Mouse (Mus musculus) heart, embryonic 10.5 days (tissue): Measurements from ENCODE around the gene Fgfr2. TPM values are rescaled to one million over a fixed set of nuclear protein-coding genes. Genes with fewer than 3 reads are reported as not detected.

Source experiments
- DNase-seq: peaks from one replicate; pipeline ENCODE4 v3.0.0-alpha.2; 2017; ENCODE audit warnings: low spot score
- H3K27ac ChIP-seq: fragments of 300-500 bp; sonication (generic); 2 replicates; pipeline ENCODE4 v1.5.1; 2016; ENCODE audit warnings: mild to moderate bottlenecking
- H3K27me3 ChIP-seq: fragments of 300-500 bp; sonication (generic); 2 replicates; pipeline ENCODE4 v1.6.1; 2016; ENCODE audit warnings: mild to moderate bottlenecking; ENCODE audit not compliant: poor library complexity, insufficient read depth, severe bottlenecking
- H3K36me3 ChIP-seq: fragments of 300-500 bp; sonication (generic); 2 replicates; pipeline ENCODE4 v1.6.1; 2016; ENCODE audit warnings: mild to moderate bottlenecking, moderate library complexity
- H3K4me1 ChIP-seq: fragments of 300-500 bp; sonication (generic); 2 replicates; pipeline ENCODE4 v1.6.1; 2016; ENCODE audit warnings: mild to moderate bottlenecking
- H3K4me3 ChIP-seq: fragments of 300-500 bp; sonication (generic); 2 replicates; pipeline ENCODE4 v1.5.1; 2016; ENCODE audit warnings: mild to moderate bottlenecking, moderate library complexity
- H3K9me3 ChIP-seq: fragments of 300-500 bp; sonication (generic); 2 replicates; pipeline ENCODE4 v1.6.1; 2016; ENCODE audit warnings: mild to moderate bottlenecking, moderate library complexity
- WGBS: fragments of 180-500 bp; shearing (Covaris S2); methylation state at CpG from one replicate; pipeline ENCODE4 v1.1.7; 2016; 5-methylcytosine and 5-hydroxymethylcytosine counted together
- polyA plus RNA-seq: library from polyadenylated mRNA; unstranded; fragments of >200 nt; fragmentation: Nextera tagmentation; extraction: Ambion mirVana; gene quantifications from 2 replicates; pipeline ENCODE4 v1.2.1, GENCODE M21; 2016

Gene Fgfr2
- polyA plus RNA-seq, 1 experiment from 2014 or later: 46.6 TPM

DNA sequence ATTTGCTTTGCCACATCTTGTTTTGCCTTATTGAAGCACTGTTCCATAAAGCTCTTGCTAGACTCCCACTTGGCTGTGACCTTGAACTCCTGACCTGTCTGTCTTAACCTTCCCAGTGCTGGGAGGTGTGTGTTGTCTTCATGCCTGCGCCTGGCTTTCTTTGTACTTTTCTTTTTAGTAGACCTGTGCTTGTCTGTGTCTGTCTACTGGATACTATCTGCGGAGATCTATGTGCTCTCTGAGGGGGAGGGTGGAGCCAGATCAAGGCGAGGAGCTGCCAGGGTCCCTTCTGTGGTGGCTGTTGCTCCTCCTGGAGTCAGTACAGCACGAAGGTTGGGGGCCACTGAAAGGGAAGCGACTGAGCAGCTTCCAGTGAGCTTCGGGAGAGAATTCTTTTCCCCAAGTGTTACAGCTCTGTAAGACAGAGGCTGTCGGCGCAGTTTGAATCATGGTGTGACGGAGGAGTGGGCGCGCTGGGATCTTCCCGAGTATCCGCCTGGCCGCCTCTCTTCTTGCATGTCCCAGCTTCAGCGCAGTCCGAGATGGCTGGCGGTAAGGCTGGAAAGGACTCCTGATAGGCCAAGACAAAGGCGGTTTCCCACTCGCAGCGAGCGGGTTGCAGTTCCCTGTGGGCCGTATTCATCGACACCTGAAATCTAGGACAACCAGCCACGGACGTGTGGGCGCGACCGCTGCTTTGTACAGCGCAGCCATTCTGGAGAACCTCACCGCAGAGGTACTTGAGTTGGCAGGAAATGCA is 2356.6 kb downstream of the Fgfr2 start:
- WGBS: 55% methylated on average over 30 of the region's 30 CpGs
- H3K36me3 ChIP-seq: peaks cover 25% of the 10 kb centered on the region
- H3K4me3 ChIP-seq: peak overlapping the region; percentile 13; the same call in 1 of the 2 replicates
- H3K27ac ChIP-seq: peak overlapping the region; percentile 49
- H3K9me3 ChIP-seq: no peaks in the 10 kb centered on the region
- H3K27me3 ChIP-seq: no peaks in the 10 kb centered on the region
- H3K4me1 ChIP-seq: peaks cover 19% of the 10 kb centered on the region
- DNase-seq: no peak

DNA sequence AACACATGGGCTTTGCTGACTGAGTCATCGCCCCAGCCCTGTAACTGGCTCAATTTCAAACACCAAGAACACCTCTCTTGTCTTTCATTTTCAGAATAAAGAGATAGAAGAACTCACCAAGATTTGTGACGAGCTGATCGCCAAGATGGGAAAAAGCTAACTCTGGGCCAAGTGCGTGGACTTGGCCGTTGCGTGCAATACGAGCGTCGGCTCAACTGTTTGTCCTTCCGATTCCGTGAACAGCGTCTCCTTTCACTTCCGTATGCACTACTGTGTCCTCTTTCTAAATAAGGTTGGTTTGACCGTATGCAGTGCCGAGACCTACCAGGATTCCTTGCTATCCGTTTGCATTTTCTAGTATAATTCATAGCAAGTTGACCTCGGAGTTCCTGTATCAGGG is 2359.0 kb downstream of the Fgfr2 start:
- peaks cover 17% of the 10 kb centered on the region for H3K4me1 ChIP-seq
- no peak for DNase-seq
- H3K36me3 ChIP-seq: peaks cover 48% of the 10 kb centered on the region
- H3K27ac ChIP-seq: no peak overlapping the region
- H3K9me3 ChIP-seq: no peaks in the 10 kb centered on the region
- H3K4me3 ChIP-seq: no peak overlapping the region
- H3K27me3 ChIP-seq: no peaks in the 10 kb centered on the region
- 92% methylated on average over 17 of the region's 17 CpGs for WGBS

DNA sequence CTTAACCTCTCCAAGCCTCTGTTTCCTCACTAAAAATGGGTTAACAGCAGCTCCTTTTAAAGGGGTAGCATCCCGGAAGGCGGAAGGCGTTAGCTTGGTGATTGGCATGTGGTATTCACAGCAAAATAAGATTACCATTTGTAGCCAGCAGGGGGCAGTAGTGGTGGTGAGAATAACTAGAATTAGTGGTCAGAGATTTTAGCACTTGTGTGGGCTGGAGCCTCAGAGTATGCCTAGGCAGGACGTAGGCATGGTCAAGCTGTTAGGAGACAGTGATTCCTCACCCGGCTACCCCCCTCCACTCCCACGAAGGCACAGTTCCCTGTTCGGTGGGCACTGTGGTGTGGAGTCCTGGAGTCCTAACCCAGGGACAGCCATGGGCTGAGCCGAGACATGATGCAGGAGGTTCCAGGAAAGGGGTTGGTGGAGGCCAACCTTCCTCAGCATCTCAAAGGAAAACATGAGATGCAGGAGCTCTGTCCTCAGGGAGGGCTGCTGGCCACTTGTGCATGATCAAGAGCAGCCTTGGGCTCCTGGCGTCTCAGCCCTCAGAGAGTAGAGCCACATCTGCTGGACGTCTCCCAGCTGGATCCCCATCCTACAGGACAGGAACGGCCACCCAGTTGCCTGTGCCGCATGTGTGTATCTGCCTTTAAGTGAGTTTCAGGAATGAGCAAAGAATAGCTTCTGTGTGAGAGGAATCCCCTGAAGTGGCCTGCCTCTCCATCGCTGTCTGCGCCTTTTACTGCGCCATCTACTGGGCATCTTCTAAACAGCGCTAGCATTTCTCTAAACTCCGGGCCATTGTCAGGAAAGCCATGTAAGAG is 2360.9 kb downstream of the Fgfr2 start:
- Histone ChIP-seq H3K4me1 (peaks cover 18% of the 10 kb centered on the region), H3K9me3 (no peaks in the 10 kb centered on the region), H3K27ac (no peak overlapping the region), H3K27me3 (no peaks in the 10 kb centered on the region), H3K4me3 (no peak overlapping the region), H3K36me3 (peaks cover 63% of the 10 kb centered on the region)
- DNase-seq: peak; percentile 83
- WGBS: 29% methylated on average over 17 of the region's 17 CpGs

DNA sequence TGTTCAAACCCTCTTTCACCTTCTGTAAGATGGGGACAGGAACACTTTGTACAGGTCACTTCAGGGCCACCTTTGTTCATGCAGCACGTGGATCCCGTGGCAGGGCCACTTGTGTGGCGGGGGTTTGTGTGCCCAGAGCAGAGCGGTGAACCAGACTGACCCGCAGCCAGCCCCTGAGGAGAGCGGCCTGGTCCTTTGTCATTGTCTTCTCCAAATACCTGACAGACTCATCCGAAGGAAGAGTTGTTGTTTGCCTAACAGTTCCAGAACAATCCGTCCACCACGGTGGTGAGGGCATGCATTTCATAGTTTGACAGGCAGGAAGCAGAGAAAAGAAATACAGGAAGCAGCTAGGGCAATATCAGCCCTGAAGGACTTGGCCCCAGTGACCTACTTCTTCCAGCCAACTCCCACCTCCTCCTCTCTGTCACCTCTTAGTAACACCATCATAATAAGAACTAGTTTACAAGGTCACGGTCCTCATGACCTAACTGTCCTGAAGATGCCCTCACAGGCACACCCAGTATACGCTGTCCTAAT is 2365.8 kb downstream of the Fgfr2 start:
- H3K9me3 ChIP-seq: no peaks in the 10 kb centered on the region
- 77% methylated on average over 11 of the region's 11 CpGs for WGBS
- H3K36me3 ChIP-seq: peaks cover 69% of the 10 kb centered on the region
- no peak for DNase-seq
- peak overlapping the region; percentile 36 for H3K27ac ChIP-seq
- H3K4me1 ChIP-seq: peaks cover 35% of the 10 kb centered on the region
- no peaks in the 10 kb centered on the region for H3K27me3 ChIP-seq
- H3K4me3 ChIP-seq: no peak overlapping the region

DNA sequence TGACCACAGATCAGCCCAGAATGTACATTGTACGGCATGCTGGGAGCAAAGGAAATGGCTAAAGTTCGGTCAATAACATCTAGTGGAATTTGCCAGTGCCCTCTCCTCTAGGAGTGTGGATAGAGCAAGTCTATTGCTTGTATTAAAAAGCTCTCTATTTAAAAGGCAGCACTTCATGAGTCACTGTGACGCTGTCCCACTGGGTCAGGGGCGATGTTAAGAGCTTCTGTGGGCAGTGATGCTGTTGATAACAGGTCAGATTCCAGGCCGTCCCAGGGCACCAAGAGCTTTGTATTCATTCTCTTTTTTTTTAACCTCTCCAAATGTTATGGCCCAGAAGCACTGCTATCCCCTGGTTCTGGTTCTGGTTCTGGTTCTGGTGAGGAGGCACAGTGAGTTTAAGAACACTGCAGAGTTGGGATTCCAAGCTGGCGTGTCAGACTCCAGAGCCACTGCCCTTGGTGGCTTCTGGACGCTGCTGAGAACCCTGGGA is 2366.8 kb downstream of the Fgfr2 start:
- Histone ChIP-seq H3K36me3 (peaks cover 76% of the 10 kb centered on the region), H3K4me3 (no peak overlapping the region; the same call in 1 of the 2 replicates), H3K4me1 (peaks cover 37% of the 10 kb centered on the region), H3K9me3 (no peaks in the 10 kb centered on the region), H3K27me3 (no peaks in the 10 kb centered on the region), H3K27ac (peak overlapping the region; percentile 36)
- no peak for DNase-seq
- WGBS: 51% methylated on average over 7 of the region's 7 CpGs

DNA sequence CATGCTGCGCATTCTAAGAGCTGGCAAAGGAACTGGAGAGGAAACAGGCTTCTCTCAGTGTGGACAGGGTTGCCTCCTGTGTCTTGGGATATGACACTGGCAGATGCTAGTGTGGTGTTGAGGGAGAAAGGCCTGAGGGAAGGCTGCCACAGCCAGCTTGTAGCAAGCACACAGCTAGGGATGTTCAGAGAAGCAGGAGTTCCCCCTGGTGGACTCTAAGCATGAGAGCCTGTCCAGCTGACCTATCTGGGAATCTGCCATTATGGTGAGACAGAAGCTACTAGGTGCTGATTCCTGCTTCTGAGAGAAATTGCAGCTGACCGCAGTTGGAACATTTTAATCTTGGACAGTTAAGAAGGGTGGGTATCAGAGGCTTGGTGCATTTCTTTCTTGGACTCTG is 2368.4 kb downstream of the Fgfr2 start:
- Histone ChIP-seq H3K4me1 (peaks cover 53% of the 10 kb centered on the region), H3K27me3 (no peaks in the 10 kb centered on the region), H3K4me3 (no peak overlapping the region), H3K27ac (peak overlapping the region; percentile 16; the same call in 1 of the 2 replicates), H3K9me3 (no peaks in the 10 kb centered on the region), H3K36me3 (peaks cover 73% of the 10 kb centered on the region)
- DNase-seq: no peak
- 83% methylated on average over 2 of the region's 2 CpGs for WGBS

DNA sequence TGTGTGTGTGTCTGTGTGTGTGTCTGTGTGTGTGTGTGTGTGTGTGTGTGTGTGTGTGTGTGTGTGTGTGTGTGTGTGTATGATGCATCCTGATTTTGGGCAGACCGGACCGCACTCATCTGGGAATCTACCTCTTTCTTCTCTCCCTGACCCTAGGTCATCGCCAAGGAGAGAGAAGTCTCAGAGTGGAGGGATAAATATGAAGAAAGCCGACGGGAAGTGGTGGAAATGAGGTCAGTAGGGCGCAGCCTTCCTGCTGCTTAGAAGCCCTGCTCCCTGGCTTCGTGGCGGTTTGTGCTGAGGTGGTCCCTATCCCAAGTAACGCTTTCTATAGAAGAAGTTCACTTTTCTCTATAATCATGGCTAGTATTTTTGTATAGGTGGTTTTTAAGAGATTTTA is 2371.5 kb downstream of the Fgfr2 start:
- H3K27ac ChIP-seq: peak overlapping the region; percentile 73
- WGBS: 66% methylated on average over 9 of the region's 9 CpGs
- H3K4me3 ChIP-seq: no peak overlapping the region
- H3K27me3 ChIP-seq: no peaks in the 10 kb centered on the region
- H3K9me3 ChIP-seq: no peaks in the 10 kb centered on the region
- H3K4me1 ChIP-seq: peaks cover 66% of the 10 kb centered on the region
- DNase-seq: no peak
- peaks cover 70% of the 10 kb centered on the region for H3K36me3 ChIP-seq

DNA sequence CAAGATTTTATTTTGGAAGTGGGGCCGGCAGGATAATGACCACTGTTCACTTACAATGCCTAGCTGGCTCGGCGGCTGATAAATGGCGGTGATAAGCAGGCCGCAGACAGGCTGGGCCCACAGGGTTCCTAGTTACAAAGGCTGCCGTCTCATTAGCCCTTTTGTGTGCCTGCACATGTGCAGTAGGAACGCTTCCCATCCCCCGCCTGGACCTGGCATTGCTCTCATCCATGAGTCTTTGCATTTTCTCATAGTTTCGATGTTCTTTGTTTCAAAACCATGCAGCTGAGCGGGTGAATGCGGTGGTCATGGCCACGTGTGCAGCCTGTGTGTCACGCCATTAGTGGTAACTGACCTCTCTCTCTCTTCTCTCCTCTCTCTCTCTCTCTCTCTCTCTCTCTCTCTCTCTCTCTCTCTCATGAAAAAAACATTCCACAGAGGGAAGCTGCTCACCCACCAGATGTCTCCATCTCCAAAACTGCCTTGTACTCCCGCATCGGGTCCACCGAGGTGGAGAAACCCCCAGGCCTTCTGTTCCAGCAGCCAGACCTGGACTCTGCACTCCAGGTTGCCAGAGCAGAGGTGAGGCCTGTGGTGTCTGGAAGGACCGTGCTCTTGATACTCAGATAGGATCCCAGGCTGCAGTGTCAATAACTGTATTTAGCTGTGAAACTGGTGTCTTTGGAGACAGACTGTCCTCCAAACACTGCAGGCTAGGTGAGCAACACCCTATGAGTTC is 2372.2 kb downstream of the Fgfr2 start:
- Histone ChIP-seq H3K9me3 (no peaks in the 10 kb centered on the region), H3K36me3 (peaks cover 77% of the 10 kb centered on the region), H3K4me1 (peaks cover 58% of the 10 kb centered on the region), H3K27me3 (no peaks in the 10 kb centered on the region), H3K4me3 (no peak overlapping the region), H3K27ac (peak overlapping the region; percentile 73)
- no peak for DNase-seq
- 46% methylated on average over 17 of the region's 17 CpGs for WGBS

DNA sequence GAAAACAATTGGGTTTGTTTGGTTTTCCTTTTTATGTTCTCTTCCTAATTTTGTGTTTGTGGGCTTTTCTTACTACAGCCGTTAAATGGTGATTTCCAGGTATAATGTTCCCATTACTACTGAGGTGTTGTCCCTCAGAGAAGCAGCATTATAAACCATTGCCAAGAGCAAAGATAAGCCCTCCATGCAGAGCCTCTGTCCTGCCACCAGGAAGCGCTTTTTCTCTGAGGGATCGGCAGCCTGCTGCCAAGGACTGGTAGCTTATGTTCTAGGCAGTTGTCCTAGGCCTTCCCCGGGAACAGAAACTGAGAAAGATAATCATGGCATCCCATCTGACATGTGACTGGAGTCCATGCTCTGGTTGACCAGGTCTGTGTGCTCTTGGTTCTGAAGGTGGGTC is 2374.0 kb downstream of the Fgfr2 start:
- WGBS: 86% methylated on average over 4 of the region's 4 CpGs
- no peaks in the 10 kb centered on the region for H3K27me3 ChIP-seq
- H3K4me1 ChIP-seq: peaks cover 43% of the 10 kb centered on the region
- no peak for DNase-seq
- H3K9me3 ChIP-seq: no peaks in the 10 kb centered on the region
- H3K36me3 ChIP-seq: peaks cover 85% of the 10 kb centered on the region
- H3K27ac ChIP-seq: no peak overlapping the region
- H3K4me3 ChIP-seq: no peak overlapping the region

DNA sequence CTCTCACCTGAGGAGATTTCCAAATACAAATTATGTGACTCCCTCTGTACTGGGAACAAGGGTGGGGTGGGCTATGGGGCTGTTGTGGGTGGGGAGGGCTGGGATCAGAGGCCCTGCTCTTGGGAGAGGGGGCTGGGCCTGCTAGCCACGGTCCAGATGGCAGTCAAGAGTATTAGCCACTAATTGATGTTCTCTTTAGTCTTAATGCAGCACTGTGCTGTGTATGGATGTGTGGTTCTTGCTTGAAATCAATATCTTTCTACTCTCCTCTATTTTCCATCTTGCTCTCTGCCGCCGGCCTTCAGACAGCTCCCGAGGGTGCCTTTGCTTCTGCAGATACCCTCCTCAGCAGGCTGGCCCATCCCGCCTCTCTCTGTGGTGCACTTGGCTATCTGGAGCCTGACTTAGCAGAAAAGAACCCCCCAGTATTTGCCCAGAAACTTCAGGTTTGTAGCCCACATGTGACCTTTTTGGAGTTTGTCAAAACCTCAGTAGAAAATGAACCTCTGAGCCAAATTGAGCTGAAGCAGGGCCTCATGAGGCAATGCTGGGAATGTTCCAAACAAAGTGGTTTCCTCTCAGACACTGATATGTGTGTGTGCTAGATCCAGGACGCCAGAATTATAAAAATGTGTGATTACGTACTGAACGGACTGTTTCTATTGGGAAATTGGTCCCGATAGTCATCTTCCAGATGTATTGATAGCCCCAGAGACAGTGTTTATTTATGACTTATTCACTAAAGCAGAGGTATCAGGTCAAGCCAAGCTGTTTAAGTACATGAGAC is 2379.7 kb downstream of the Fgfr2 start:
- DNase-seq: no peak
- Histone ChIP-seq H3K4me3 (no peak overlapping the region), H3K9me3 (no peaks in the 10 kb centered on the region), H3K36me3 (peaks cover 98% of the 10 kb centered on the region), H3K27ac (no peak overlapping the region), H3K4me1 (peaks cover 19% of the 10 kb centered on the region; the same call in 1 of the 2 replicates), H3K27me3 (no peaks in the 10 kb centered on the region)
- WGBS: 88% methylated on average over 9 of the region's 9 CpGs

DNA sequence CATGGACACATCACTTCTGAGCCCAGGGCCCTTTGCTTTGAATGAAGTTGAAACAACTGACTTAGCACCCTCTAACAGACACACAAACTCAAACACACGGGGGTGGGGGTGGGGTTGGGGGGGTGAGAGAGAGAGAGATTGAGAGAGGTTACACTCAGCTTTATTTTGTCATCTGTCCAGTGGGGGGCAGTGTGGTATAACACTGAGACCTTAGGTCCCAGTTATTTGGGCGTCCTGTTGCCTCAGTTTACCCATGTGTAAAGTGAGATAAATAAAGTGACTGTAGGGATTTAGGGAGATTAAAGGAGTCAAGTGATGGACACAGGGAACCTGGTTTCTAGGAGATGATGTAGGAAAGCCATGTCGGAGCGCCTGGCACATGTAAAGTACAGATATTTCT is 2382.1 kb downstream of the Fgfr2 start:
- Histone ChIP-seq H3K9me3 (no peaks in the 10 kb centered on the region), H3K36me3 (peaks cover 99% of the 10 kb centered on the region), H3K4me3 (no peak overlapping the region), H3K27me3 (no peaks in the 10 kb centered on the region), H3K4me1 (peaks cover 13% of the 10 kb centered on the region; the same call in 1 of the 2 replicates), H3K27ac (no peak overlapping the region)
- 80% methylated on average over 4 of the region's 4 CpGs for WGBS
- no peak for DNase-seq
